Mouse (Mus musculus): ENCODE results near the gene Oxgr1. TPM values are rescaled to one million over a fixed set of nuclear protein-coding genes. Genes with fewer than 3 reads are reported as not detected.

The Oxgr1 gene
- polyA plus RNA-seq, 2 experiments, result 0.08 TPM

DNA sequence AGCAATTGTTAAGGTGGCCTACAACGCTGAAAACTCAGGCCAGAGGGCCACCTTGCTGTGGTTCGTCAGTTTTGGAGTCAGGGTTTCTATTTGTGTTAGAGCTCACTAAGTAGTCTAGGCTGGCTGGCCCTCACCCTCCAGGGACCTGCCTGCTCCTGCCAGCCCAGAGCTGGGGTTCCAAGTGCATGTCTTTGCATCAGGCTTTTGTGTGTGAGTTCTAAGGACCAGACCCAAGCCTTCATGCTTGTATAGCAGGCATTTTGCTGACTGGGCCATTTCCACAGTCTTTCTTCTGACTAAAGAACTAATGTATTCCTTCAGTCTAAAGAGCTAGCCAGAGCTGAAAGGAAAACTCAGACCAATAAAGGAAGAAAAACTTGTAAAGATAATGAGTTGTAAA, 22.3 kb downstream of the Oxgr1 start:
- H3K9me3 ChIP-seq (ENCODE audit: control insufficient read depth, low read length), result no peaks in the 10 kb centered on the region
- H3K9ac ChIP-seq (ENCODE audit: low read depth, low read length, severe bottlenecking), result no peak overlapping the region
- H3K27me3 ChIP-seq (ENCODE audit: control insufficient read depth, insufficient read depth, low read length), result no peaks in the 10 kb centered on the region
- no peak overlapping the region for H3K27ac ChIP-seq (replicated peaks; ENCODE audit: low read depth, low read length)
- 47% methylated on average over 2 of the region's 2 CpGs for WGBS
- H3K4me3 ChIP-seq (replicated peaks; ENCODE audit: low read length), result no peak overlapping the region
- H3K4me2 ChIP-seq (replicated peaks; ENCODE audit: low read depth, low read length, severe bottlenecking), result no peak overlapping the region
- TF ChIP-seq POLR2A (IDR thresholded peaks at IDR 0.05; ENCODE audit: borderline replicate concordance, extremely low read depth, insufficient read depth, insufficient read length), result no peak
- DNase-seq (ENCODE audit: low spot score), result no peak
- H3K4me1 ChIP-seq (ENCODE audit: control insufficient read depth, insufficient read depth, low read length), result peaks cover 3% of the 10 kb centered on the region; the same call in 1 of the 2 replicates
- no peaks in the 10 kb centered on the region for H3K36me3 ChIP-seq (ENCODE audit: control insufficient read depth, insufficient read depth, low read length)
- ATAC-seq (ENCODE audit: low FRiP score, low read depth), result no peak

DNA sequence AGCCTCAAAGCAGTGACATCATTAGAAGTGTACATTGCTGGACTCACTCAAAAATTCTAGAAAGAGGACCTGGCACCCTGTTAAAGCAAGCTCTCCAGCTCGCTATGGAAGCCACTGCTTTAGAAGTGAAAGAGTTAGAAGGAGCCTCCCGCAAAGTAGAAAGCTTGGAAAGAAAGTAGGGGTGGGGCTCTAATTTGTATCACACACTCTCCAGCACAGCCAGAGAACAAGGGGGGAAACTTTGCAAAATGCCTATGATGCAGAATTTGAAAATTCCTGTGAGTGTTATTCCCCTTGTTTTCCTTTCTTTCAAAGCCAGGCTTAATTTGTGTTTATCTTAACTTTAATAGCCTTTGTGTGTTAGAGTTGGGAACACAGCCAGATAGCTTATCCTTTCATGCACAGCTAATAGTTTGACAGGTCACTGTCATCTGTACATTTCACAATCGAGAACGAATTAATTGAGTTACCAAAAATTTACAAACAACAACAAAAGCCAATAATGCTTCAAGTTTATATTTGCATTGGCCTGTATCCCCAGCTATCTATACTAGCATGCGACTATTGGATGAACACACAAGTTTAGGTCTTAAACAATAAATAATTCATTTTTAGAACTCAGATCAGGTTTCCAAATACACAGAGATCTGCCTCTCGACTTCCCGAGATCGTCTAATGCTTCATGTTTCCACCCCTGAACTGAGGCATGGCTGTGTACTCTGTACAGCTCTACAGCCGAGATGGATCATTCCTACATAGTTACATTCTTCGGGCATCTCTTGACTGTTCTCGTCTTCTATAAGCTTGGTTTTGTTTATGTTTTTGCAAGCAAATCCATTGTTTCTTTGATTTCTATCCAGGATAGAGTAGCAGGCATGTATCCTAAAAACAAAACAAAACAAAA, 32.0 kb downstream of the Oxgr1 start:
- Histone ChIP-seq H3K4me3 (replicated peaks; ENCODE audit: low read length) (no peak overlapping the region), H3K27me3 (ENCODE audit: control insufficient read depth, insufficient read depth, low read length) (no peaks in the 10 kb centered on the region), H3K27ac (replicated peaks; ENCODE audit: low read depth, low read length) (no peak overlapping the region), H3K9me3 (ENCODE audit: control insufficient read depth, low read length) (no peaks in the 10 kb centered on the region), H3K9ac (ENCODE audit: low read depth, low read length, severe bottlenecking) (no peak overlapping the region), H3K4me2 (replicated peaks; ENCODE audit: low read depth, low read length, severe bottlenecking) (no peak overlapping the region), H3K4me1 (ENCODE audit: control insufficient read depth, insufficient read depth, low read length) (no peaks in the 10 kb centered on the region), H3K36me3 (ENCODE audit: control insufficient read depth, insufficient read depth, low read length) (no peaks in the 10 kb centered on the region)
- WGBS, result 81% methylated on average over 11 of the region's 11 CpGs
- ATAC-seq (ENCODE audit: low FRiP score, low read depth) (no peak), DNase-seq (ENCODE audit: low spot score) (no peak)
- TF ChIP-seq POLR2A (IDR thresholded peaks at IDR 0.05; ENCODE audit: borderline replicate concordance, extremely low read depth, insufficient read depth, insufficient read length), result no peak

DNA sequence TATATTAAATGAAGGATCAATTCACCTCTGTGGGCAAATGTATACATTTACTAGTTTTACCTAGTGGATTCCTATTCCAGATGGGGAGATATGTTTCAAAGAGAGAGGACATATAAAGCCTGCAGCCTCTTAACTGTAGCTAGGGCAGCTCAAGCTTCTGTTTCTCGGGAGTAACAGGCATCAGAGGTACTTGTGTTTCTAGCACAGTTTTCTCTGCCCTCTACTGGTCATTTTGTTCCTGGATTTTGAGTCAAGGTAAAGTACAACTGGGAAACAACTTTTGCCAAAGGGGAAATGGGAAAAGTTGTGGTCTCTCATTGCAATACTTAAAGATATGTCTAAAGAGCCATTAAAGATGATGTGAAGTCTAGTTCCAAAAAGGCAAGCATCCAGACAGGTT, 37.1 kb downstream of the Oxgr1 start:
- 8% methylated on average over 1 of the region's 1 CpGs for WGBS
- Histone ChIP-seq H3K36me3 (ENCODE audit: control insufficient read depth, insufficient read depth, low read length) (no peaks in the 10 kb centered on the region), H3K4me3 (replicated peaks; ENCODE audit: low read length) (no peak overlapping the region), H3K4me1 (ENCODE audit: control insufficient read depth, insufficient read depth, low read length) (no peaks in the 10 kb centered on the region), H3K9me3 (ENCODE audit: control insufficient read depth, low read length) (no peaks in the 10 kb centered on the region), H3K27me3 (ENCODE audit: control insufficient read depth, insufficient read depth, low read length) (no peaks in the 10 kb centered on the region), H3K4me2 (replicated peaks; ENCODE audit: low read depth, low read length, severe bottlenecking) (no peak overlapping the region), H3K9ac (ENCODE audit: low read depth, low read length, severe bottlenecking) (no peak overlapping the region), H3K27ac (replicated peaks; ENCODE audit: low read depth, low read length) (no peak overlapping the region)
- TF ChIP-seq POLR2A (IDR thresholded peaks at IDR 0.05; ENCODE audit: borderline replicate concordance, extremely low read depth, insufficient read depth, insufficient read length), result no peak
- ATAC-seq (ENCODE audit: low FRiP score, low read depth), result no peak
- DNase-seq (ENCODE audit: low spot score), result peak; percentile 23

DNA sequence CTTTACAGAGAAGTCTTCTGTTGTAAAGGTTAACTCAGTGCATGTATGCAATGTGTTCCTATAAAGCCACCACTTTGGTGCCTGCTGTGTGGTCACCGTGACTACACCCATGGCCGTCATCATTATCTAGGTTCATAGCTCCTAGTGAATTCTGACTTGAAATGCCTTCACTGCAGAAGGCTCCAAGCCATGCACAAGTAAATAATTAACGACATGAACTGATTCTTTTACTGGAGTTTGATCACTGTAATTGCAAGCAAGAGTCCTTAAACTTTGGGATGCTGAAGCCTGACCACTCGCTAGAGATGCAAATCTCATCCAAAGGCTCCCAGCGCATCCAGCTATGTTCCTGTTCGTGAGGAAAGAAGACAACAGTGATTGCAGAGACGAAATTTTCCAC, 38.6 kb downstream of the Oxgr1 start:
- Histone ChIP-seq H3K27ac (replicated peaks; ENCODE audit: low read depth, low read length) (no peak overlapping the region), H3K9ac (ENCODE audit: low read depth, low read length, severe bottlenecking) (no peak overlapping the region), H3K27me3 (ENCODE audit: control insufficient read depth, insufficient read depth, low read length) (no peaks in the 10 kb centered on the region), H3K4me2 (replicated peaks; ENCODE audit: low read depth, low read length, severe bottlenecking) (no peak overlapping the region), H3K36me3 (ENCODE audit: control insufficient read depth, insufficient read depth, low read length) (no peaks in the 10 kb centered on the region), H3K4me1 (ENCODE audit: control insufficient read depth, insufficient read depth, low read length) (no peaks in the 10 kb centered on the region), H3K4me3 (replicated peaks; ENCODE audit: low read length) (no peak overlapping the region), H3K9me3 (ENCODE audit: control insufficient read depth, low read length) (no peaks in the 10 kb centered on the region)
- ATAC-seq (ENCODE audit: low FRiP score, low read depth) (no peak), DNase-seq (ENCODE audit: low spot score) (no peak)
- TF ChIP-seq POLR2A (IDR thresholded peaks at IDR 0.05; ENCODE audit: borderline replicate concordance, extremely low read depth, insufficient read depth, insufficient read length), result no peak
- 80% methylated on average over 7 of the region's 7 CpGs for whole genome bisulfite sequencing

DNA sequence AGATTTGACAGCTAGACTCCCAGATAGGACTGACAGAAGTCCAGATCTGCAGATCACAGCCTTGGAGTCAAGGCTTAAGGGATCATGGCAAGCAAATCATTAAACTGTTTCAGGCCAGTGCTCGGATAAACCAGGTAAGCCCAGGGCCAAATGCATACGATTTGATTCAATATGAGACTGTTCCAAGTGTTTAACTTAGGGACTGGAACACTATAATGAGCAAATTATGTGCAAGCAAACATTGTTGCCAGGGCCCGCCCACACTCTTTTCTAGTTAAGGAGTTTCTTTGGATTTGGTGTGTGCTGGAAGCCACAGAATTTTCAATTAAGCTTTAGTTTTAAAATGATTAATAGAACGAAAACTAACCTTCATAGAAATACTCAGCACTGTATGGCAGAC, 39.6 kb downstream of the Oxgr1 start:
- Histone ChIP-seq H3K4me3 (replicated peaks; ENCODE audit: low read length) (no peak overlapping the region), H3K9me3 (ENCODE audit: control insufficient read depth, low read length) (no peaks in the 10 kb centered on the region), H3K27me3 (ENCODE audit: control insufficient read depth, insufficient read depth, low read length) (no peaks in the 10 kb centered on the region), H3K9ac (ENCODE audit: low read depth, low read length, severe bottlenecking) (no peak overlapping the region), H3K36me3 (ENCODE audit: control insufficient read depth, insufficient read depth, low read length) (no peaks in the 10 kb centered on the region), H3K4me1 (ENCODE audit: control insufficient read depth, insufficient read depth, low read length) (no peaks in the 10 kb centered on the region), H3K4me2 (replicated peaks; ENCODE audit: low read depth, low read length, severe bottlenecking) (no peak overlapping the region), H3K27ac (replicated peaks; ENCODE audit: low read depth, low read length) (no peak overlapping the region)
- WGBS, result 74% methylated on average over 4 of the region's 4 CpGs
- DNase-seq (ENCODE audit: low spot score), result no peak
- no peak for TF ChIP-seq POLR2A (IDR thresholded peaks at IDR 0.05; ENCODE audit: borderline replicate concordance, extremely low read depth, insufficient read depth, insufficient read length)
- ATAC-seq (ENCODE audit: low FRiP score, low read depth), result no peak
